Mouse (Mus musculus): ENCODE results near the gene Rab11b.

GRCm38 (mm10) chr17:33779271-33779966 is 19.1 kb upstream of the Rab11b start:
- TF ChIP-seq CTCF (IDR thresholded peaks at IDR 0.05; ENCODE audit: low read depth, low read length), result no peak
- no peak for TF ChIP-seq POLR2AphosphoS5 (IDR thresholded peaks at IDR 0.05; ENCODE audit: insufficient replicate concordance, low read depth, low read length)
- no peak for TF ChIP-seq TAL1 (conservative IDR thresholded peaks at IDR 0.05; ENCODE audit: low read depth, low read length)
